Mouse (Mus musculus) gastrocnemius, postnatal 4 days (tissue): ENCODE data around the gene 1700012B07Rik. TPM values are rescaled to one million over a fixed set of nuclear protein-coding genes. Genes with fewer than 3 reads are reported as not detected.

ENCODE experiments used
- DNase-seq, 2 experiments: peaks; one replicate each; pipeline ENCODE4 v3.0.0; 2021 to 2022; ENCODE audit warnings: low spot score in 2 of 2, mixed read lengths in 2 of 2
- long read RNA-seq, 2 experiments: library from polyadenylated mRNA; stranded (forward); transcript quantifications; one replicate each; pipeline ENCODE4 v2.0.0; 2021
- total RNA-seq, 2 experiments: library from RNA; stranded (reverse); gene quantifications; 2 replicates each; pipeline ENCODE4 v1.2.3; 2021

1700012B07Rik gene
- total RNA-seq: not detected
- long read RNA-seq, experiment 1: 0 reads
- long read RNA-seq, experiment 2: 0 reads

GRCm38 (mm10) chr11:109827946-109828345, at the start of gene 1700012B07Rik:
Gene 1700012B07Rik (minus strand): TSS chr11:109828046.
- no peak for DNase-seq

GRCm38 (mm10) chr11:109876767-109877166, 48.9 kb upstream of the 1700012B07Rik start:
- no peak for DNase-seq

GRCm38 (mm10) chr11:109875834-109876233, 48.0 kb upstream of the 1700012B07Rik start:
- DNase-seq: no peak

GRCm38 (mm10) chr11:109875525-109875802, 47.6 kb upstream of the 1700012B07Rik start:
- DNase-seq: no peak

GRCm38 (mm10) chr11:109874651-109875524, 47.0 kb upstream of the 1700012B07Rik start:
- no peak for DNase-seq

- DNase-seq: no peak
These were observed 46.2 kb upstream of the 1700012B07Rik start for GRCm38 (mm10) chr11:109873852-109874610.

- DNase-seq: no peak
These were observed 45.4 kb upstream of the 1700012B07Rik start for GRCm38 (mm10) chr11:109873161-109873775.

- no peak for DNase-seq
These were observed 44.8 kb upstream of the 1700012B07Rik start for GRCm38 (mm10) chr11:109872674-109873073.

GRCm38 (mm10) chr11:109872056-109872455, 44.2 kb upstream of the 1700012B07Rik start:
- DNase-seq: no peak

GRCm38 (mm10) chr11:109867861-109868260, 40.0 kb upstream of the 1700012B07Rik start:
- DNase-seq: no peak

- no peak for DNase-seq
These were observed 38.8 kb upstream of the 1700012B07Rik start for GRCm38 (mm10) chr11:109866537-109867160.

GRCm38 (mm10) chr11:109865526-109865925, 37.7 kb upstream of the 1700012B07Rik start:
- DNase-seq: no peak

GRCm38 (mm10) chr11:109863951-109864350, 36.1 kb upstream of the 1700012B07Rik start:
- no peak for DNase-seq

- DNase-seq: no peak
These were observed 35.4 kb upstream of the 1700012B07Rik start for GRCm38 (mm10) chr11:109863194-109863746.

GRCm38 (mm10) chr11:109860508-109860907, 32.7 kb upstream of the 1700012B07Rik start:
- peak; percentile 87 to 89 for DNase-seq

- DNase-seq: peak in 1 of 2 experiments; percentile 24
These were observed 32.2 kb upstream of the 1700012B07Rik start for GRCm38 (mm10) chr11:109859939-109860469.

- no peak for DNase-seq
These were observed 31.6 kb upstream of the 1700012B07Rik start for GRCm38 (mm10) chr11:109859441-109859840.

GRCm38 (mm10) chr11:109857086-109857485, 29.2 kb upstream of the 1700012B07Rik start:
- no peak for DNase-seq

- no peak for DNase-seq
These were observed 26.2 kb upstream of the 1700012B07Rik start for GRCm38 (mm10) chr11:109854056-109854455.

- DNase-seq: no peak
These were observed 25.6 kb upstream of the 1700012B07Rik start for GRCm38 (mm10) chr11:109853228-109853966.
